Mouse (Mus musculus): ENCODE measurements around the gene Tsnax. TPM values are rescaled to one million over a fixed set of nuclear protein-coding genes. Genes with fewer than 3 reads are reported as not detected.

Gene Tsnax
- total and polyA plus RNA-seq, 3 experiments, result 105 to 160 TPM; not detected in 1

GRCm38 (mm10) chr8:125049051-125049750 lies 36.4 kb downstream of the Tsnax start:
- TF ChIP-seq BHLHE40 (IDR thresholded peaks at IDR 0.05; ENCODE audit: borderline replicate concordance, low read depth, low read length) (no peak), CTCF (IDR thresholded peaks at IDR 0.05 in 2 of 3, conservative IDR thresholded peaks at IDR 0.05 in 1 of 3; ENCODE audit: control insufficient read depth in 1 of 3, insufficient read depth in 1 of 3, low read depth in 2 of 3, low read length in 3 of 3, poor library complexity in 1 of 3, severe bottlenecking in 1 of 3) (no peak), MYC (IDR thresholded peaks at IDR 0.05; ENCODE audit: low read depth, low read length) (no peak), GATA1 (IDR thresholded peaks at IDR 0.05; ENCODE audit: low read depth, low read length) (no peak), TCF12 (IDR thresholded peaks at IDR 0.05; ENCODE audit: low read depth, low read length) (no peak), ZKSCAN1 (IDR thresholded peaks at IDR 0.05; ENCODE audit: low read depth, low read length) (no peak), USF1 (IDR thresholded peaks at IDR 0.05; ENCODE audit: low read depth, low read length) (no peak), MXI1 (IDR thresholded peaks at IDR 0.05; ENCODE audit: low read depth, low read length) (no peak), E2F4 (IDR thresholded peaks at IDR 0.05; ENCODE audit: borderline replicate concordance, low read depth, low read length) (no peak), TAL1 (IDR thresholded peaks at IDR 0.05; ENCODE audit: low read length) (no peak), KAT2A (conservative IDR thresholded peaks at IDR 0.05; ENCODE audit: low read depth, low read length) (no peak), MAFK (IDR thresholded peaks at IDR 0.05; ENCODE audit: borderline replicate concordance, low read depth, low read length) (no peak), SIN3A (IDR thresholded peaks at IDR 0.05; ENCODE audit: low read length) (no peak), GABPA (IDR thresholded peaks at IDR 0.05; ENCODE audit: low read depth, low read length) (no peak), CHD2 (IDR thresholded peaks at IDR 0.05; ENCODE audit: low read length) (no peak), NRF1 (IDR thresholded peaks at IDR 0.05; ENCODE audit: insufficient read depth, low read depth, low read length, poor library complexity, severe bottlenecking) (no peak), ZC3H11A (IDR thresholded peaks at IDR 0.05; ENCODE audit: low read depth, low read length) (no peak), ZMIZ1 (IDR thresholded peaks at IDR 0.05; ENCODE audit: low read depth, low read length) (no peak)
- Histone ChIP-seq H3K27me3 (ENCODE audit: control insufficient read depth in 1 of 2, insufficient read depth in 2 of 2, low read length in 2 of 2) (no peaks in the 10 kb centered on the region), H3K36me3 (ENCODE audit: control insufficient read depth in 1 of 2, insufficient read depth in 2 of 2, low read length in 2 of 2) (no peaks in the 10 kb centered on the region), H3K4me1 (ENCODE audit: control insufficient read depth in 1 of 2, insufficient read depth in 2 of 2, low read length in 2 of 2) (peaks cover 0 to 6% of the 10 kb centered on the region in 2 experiments; a peak in 1 of 4 replicates), H3K27ac (ENCODE audit: control insufficient read depth, low read depth, low read length) (no peak overlapping the region), H3K4me3 (ENCODE audit: control insufficient read depth in 1 of 2, insufficient read depth in 1 of 2, low read depth in 2 of 2, low read length in 2 of 2) (no peak overlapping the region), H3K9me3 (replicated peaks; ENCODE audit: insufficient read depth, low read length) (no peaks in the 10 kb centered on the region), H3K9ac (ENCODE audit: control insufficient read depth, low read depth, low read length, poor library complexity, severe bottlenecking) (no peak overlapping the region), H3K79me2 (ENCODE audit: control insufficient read depth, insufficient read depth, low read length, poor library complexity) (no peaks in the 10 kb centered on the region)
- DNase-seq (ENCODE audit: low read depth, low spot score), result no peak

DNA sequence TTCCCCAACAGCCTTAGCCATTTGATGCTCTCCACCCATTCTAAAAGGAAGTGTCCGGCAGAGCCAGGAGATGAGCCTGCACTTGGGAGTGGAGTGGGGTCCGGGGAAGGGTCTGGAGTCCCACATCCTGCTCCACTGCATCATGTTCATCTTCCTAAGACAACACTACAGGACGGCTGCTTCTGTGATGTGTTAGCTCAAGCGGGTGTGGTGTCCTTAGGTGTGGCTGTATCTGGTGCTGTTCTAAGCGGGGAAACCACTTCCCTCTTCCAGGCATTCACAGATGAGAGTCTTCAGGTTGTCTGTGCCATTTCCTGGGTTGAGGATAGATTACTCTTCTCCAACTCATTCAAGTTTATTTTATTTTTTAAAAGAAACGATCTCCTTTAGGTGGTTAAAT lies 37.0 kb downstream of the Tsnax start:
- DNase-seq (ENCODE audit: low read depth, low spot score), result peak; percentile 36
- Histone ChIP-seq H3K36me3 (ENCODE audit: control insufficient read depth in 1 of 2, insufficient read depth in 2 of 2, low read length in 2 of 2) (no peaks in the 10 kb centered on the region), H3K79me2 (ENCODE audit: control insufficient read depth, insufficient read depth, low read length, poor library complexity) (no peaks in the 10 kb centered on the region), H3K9me3 (replicated peaks; ENCODE audit: insufficient read depth, low read length) (no peaks in the 10 kb centered on the region), H3K27ac (ENCODE audit: control insufficient read depth, low read depth, low read length) (no peak overlapping the region), H3K4me1 (ENCODE audit: control insufficient read depth in 1 of 2, insufficient read depth in 2 of 2, low read length in 2 of 2) (peaks cover 0 to 6% of the 10 kb centered on the region in 2 experiments; a peak in 1 of 4 replicates), H3K9ac (ENCODE audit: control insufficient read depth, low read depth, low read length, poor library complexity, severe bottlenecking) (no peak overlapping the region), H3K4me3 (ENCODE audit: control insufficient read depth in 1 of 2, insufficient read depth in 1 of 2, low read depth in 2 of 2, low read length in 2 of 2) (no peak overlapping the region), H3K27me3 (ENCODE audit: control insufficient read depth in 1 of 2, insufficient read depth in 2 of 2, low read length in 2 of 2) (no peaks in the 10 kb centered on the region)
- TF ChIP-seq E2F4 (IDR thresholded peaks at IDR 0.05; ENCODE audit: borderline replicate concordance, low read depth, low read length) (no peak), MAX (IDR thresholded peaks at IDR 0.05; ENCODE audit: low read length) (no peak), TBP (IDR thresholded peaks at IDR 0.05; ENCODE audit: low read depth, low read length) (peak; percentile 88)
